Mouse (Mus musculus): Measurements from ENCODE around the gene Gm10681.
"Not testable (repeated sequence)": the region's sequence is repeated elsewhere in the genome, so short reads cannot be mapped to it uniquely, and the experiment has no call there.

The Gm10681 gene

GRCm38 (mm10) chr3:98588707-98589106 lies at the start of gene Gm10681:
TSS of gene Gm10681 (minus strand) at chr3:98588807.
- in situ Hi-C loops (cut with MboI, MseI), result no loop called here

GRCm38 (mm10) chr3:98635145-98635544 lies 46.5 kb upstream of the Gm10681 start:
- in situ Hi-C loops (cut with MboI, MseI), result loop anchor here (10.0 kb wide), 1 partner anchor 60 kb away; no protein-coding TSS in a partner anchor

GRCm38 (mm10) chr3:98630152-98630551 lies 41.5 kb upstream of the Gm10681 start, which contains the start of gene Hsd3b5:
TSS of gene Hsd3b5 (minus strand) at chr3:98630252.
- in situ Hi-C loops (cut with MboI, MseI), result loop anchor here (10.0 kb wide), 1 partner anchor 65 kb away; no protein-coding TSS in a partner anchor

GRCm38 (mm10) chr3:98629633-98630032 lies 41.0 kb upstream of the Gm10681 start:
- in situ Hi-C loops (cut with MboI, MseI), result loop anchor here (10.0 kb wide), 1 partner anchor 65 kb away; no protein-coding TSS in a partner anchor

GRCm38 (mm10) chr3:98616786-98617185 lies 28.2 kb upstream of the Gm10681 start:
- in situ Hi-C loops (cut with MboI, MseI), result not testable (repeated sequence)

GRCm38 (mm10) chr3:98616244-98616643 lies 27.6 kb upstream of the Gm10681 start:
- in situ Hi-C loops (cut with MboI, MseI), result not testable (repeated sequence)

GRCm38 (mm10) chr3:98614406-98614927 lies 25.9 kb upstream of the Gm10681 start:
- in situ Hi-C loops (cut with MboI, MseI), result loop anchor here (5.0 kb wide), 1 partner anchor 67 kb away; no protein-coding TSS in a partner anchor

- in situ Hi-C loops (cut with MboI, MseI), result loop anchor here (5.0 kb wide), 1 partner anchor 67 kb away; no protein-coding TSS in a partner anchor
Measured at GRCm38 (mm10) chr3:98613963-98614362, 25.4 kb upstream of the Gm10681 start.

- in situ Hi-C loops (cut with MboI, MseI), result loop anchor here (5.0 kb wide), 1 partner anchor 66 kb away; no protein-coding TSS in a partner anchor
Measured at GRCm38 (mm10) chr3:98613540-98613939, 24.9 kb upstream of the Gm10681 start.

- in situ Hi-C loops (cut with MboI, MseI), result no loop called here
Measured at GRCm38 (mm10) chr3:98587721-98588120, 886 bp downstream of the Gm10681 start.

- in situ Hi-C loops (cut with MboI, MseI), result not testable (repeated sequence)
Measured at GRCm38 (mm10) chr3:98582622-98583021, 6.0 kb downstream of the Gm10681 start.

- in situ Hi-C loops (cut with MboI, MseI), result not testable (repeated sequence)
Measured at GRCm38 (mm10) chr3:98582202-98582601, 6.4 kb downstream of the Gm10681 start.

- in situ Hi-C loops (cut with MboI, MseI), result not testable (repeated sequence)
Measured at GRCm38 (mm10) chr3:98581024-98581423, 7.6 kb downstream of the Gm10681 start.

GRCm38 (mm10) chr3:98567717-98568116 lies 20.9 kb downstream of the Gm10681 start:
- in situ Hi-C loops (cut with MboI, MseI), result not testable (repeated sequence)

GRCm38 (mm10) chr3:98564894-98565293 lies 23.7 kb downstream of the Gm10681 start:
- in situ Hi-C loops (cut with MboI, MseI), result not testable (repeated sequence)

GRCm38 (mm10) chr3:98563831-98564230 lies 24.8 kb downstream of the Gm10681 start:
- in situ Hi-C loops (cut with MboI, MseI), result not testable (repeated sequence)

- in situ Hi-C loops (cut with MboI, MseI), result not testable (repeated sequence)
Measured at GRCm38 (mm10) chr3:98560711-98561110, 27.9 kb downstream of the Gm10681 start.

- in situ Hi-C loops (cut with MboI, MseI), result not testable (repeated sequence)
Measured at GRCm38 (mm10) chr3:98550832-98551231, 37.8 kb downstream of the Gm10681 start.

GRCm38 (mm10) chr3:98550215-98550614 lies 38.4 kb downstream of the Gm10681 start:
- in situ Hi-C loops (cut with MboI, MseI), result not testable (repeated sequence)

GRCm38 (mm10) chr3:98548495-98548894 lies 40.1 kb downstream of the Gm10681 start:
- in situ Hi-C loops (cut with MboI, MseI), result loop anchor here (5.0 kb wide), 1 partner anchor 64 kb away; no protein-coding TSS in a partner anchor

- in situ Hi-C loops (cut with MboI, MseI), result loop anchor here (5.0 kb wide), 1 partner anchor 65 kb away; no protein-coding TSS in a partner anchor
Measured at GRCm38 (mm10) chr3:98547641-98548040, 41.0 kb downstream of the Gm10681 start.

- in situ Hi-C loops (cut with MboI, MseI), result loop anchor here (5.0 kb wide), 2 partner anchors 52 to 58 kb away; no protein-coding TSS in a partner anchor
Measured at GRCm38 (mm10) chr3:98524978-98525377, 63.6 kb downstream of the Gm10681 start.

- in situ Hi-C loops (cut with MboI, MseI), result loop anchor here (5.0 kb wide), 2 partner anchors 53 to 57 kb away; no protein-coding TSS in a partner anchor
Measured at GRCm38 (mm10) chr3:98524552-98524951, 64.1 kb downstream of the Gm10681 start.
